Mouse (Mus musculus) heart, postnatal 0 days (tissue): ENCODE results near the gene Pdss2.

ENCODE experiments used
- CTCF ChIP-seq: IDR thresholded peaks from 2 replicates; pipeline ENCODE4 v1.5.1; 2016; ENCODE audit warnings: antibody characterized with exemption, control low read depth, low read depth
- EP300 ChIP-seq: IDR thresholded peaks from 2 replicates; pipeline ENCODE4 v1.6.1; 2016; ENCODE audit warnings: antibody characterized with exemption, low read depth

DNA sequence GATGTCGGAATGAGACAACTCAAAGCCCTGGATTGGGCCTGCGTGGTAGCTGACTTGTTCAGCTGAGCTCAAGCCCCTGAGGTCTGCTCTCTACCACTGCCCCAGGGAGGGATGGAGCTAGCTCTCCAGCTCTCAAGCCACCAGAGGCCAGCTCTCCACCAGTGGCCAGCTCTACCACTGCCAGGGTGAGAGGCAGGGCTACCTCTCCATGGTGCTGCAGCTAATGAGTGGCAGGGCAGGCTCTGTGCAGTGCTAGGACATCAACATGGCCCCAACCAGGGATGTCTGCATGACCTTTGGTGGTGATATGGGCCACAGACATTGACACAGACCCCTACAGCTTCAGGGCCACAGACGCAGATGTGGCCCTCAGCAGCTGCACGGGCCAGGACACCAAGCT lies 144.6 kb downstream of the Pdss2 start:
- TF ChIP-seq CTCF = no peak
- TF ChIP-seq EP300 = no peak
